Mouse (Mus musculus) liver, embryonic 11.5 days (tissue): Measurements from ENCODE around the gene Isl1. TPM values are rescaled to one million over a fixed set of nuclear protein-coding genes. Genes with fewer than 3 reads are reported as not detected.

ENCODE experiments used
- ATAC-seq: fragments of 200-750 bp; cut with Nextera tagmentation; replicated peaks from 2 replicates; pipeline ENCODE4 v1.8.0; 2017; ENCODE audit warnings: moderate number of reproducible peaks, mild to moderate bottlenecking, moderate TSS enrichment, moderate library complexity; ENCODE audit not compliant: low FRiP score
- DNase-seq: peaks from one replicate; pipeline ENCODE4 v3.0.0-alpha.2; 2017; ENCODE audit warnings: low spot score
- H3K27ac ChIP-seq: fragments of 300-500 bp; sonication (generic); 2 replicates; pipeline ENCODE4 v1.5.1; 2014; ENCODE audit warnings: mild to moderate bottlenecking, low read depth, low read length, control low read depth
- H3K27me3 ChIP-seq: fragments of 300-500 bp; sonication (generic); replicated peaks from 2 replicates; pipeline ENCODE4 v1.6.1; 2014; ENCODE audit warnings: low read length, mixed read lengths; ENCODE audit not compliant: control insufficient read depth, insufficient read depth
- H3K36me3 ChIP-seq: fragments of 300-500 bp; sonication (generic); 2 replicates; pipeline ENCODE4 v1.6.1; 2014; ENCODE audit warnings: mild to moderate bottlenecking, low read length, moderate library complexity, mixed read lengths; ENCODE audit not compliant: control insufficient read depth, insufficient read depth
- H3K4me1 ChIP-seq: fragments of 300-500 bp; sonication (generic); replicated peaks from 2 replicates; pipeline ENCODE4 v1.6.1; 2014; ENCODE audit warnings: low read length, mixed read lengths; ENCODE audit not compliant: control insufficient read depth, insufficient read depth
- H3K4me2 ChIP-seq: fragments of 300-500 bp; sonication (generic); 2 replicates; pipeline ENCODE4 v1.6.1; 2014; ENCODE audit warnings: mild to moderate bottlenecking, control low read depth, moderate library complexity
- H3K4me3 ChIP-seq: fragments of 300-500 bp; sonication (generic); 2 replicates; pipeline ENCODE4 v1.5.1; 2014; ENCODE audit warnings: low read depth, low read length, control low read depth
- H3K9ac ChIP-seq: fragments of 300-500 bp; sonication (generic); 2 replicates; pipeline ENCODE4 v1.6.1; 2014; ENCODE audit warnings: low read depth, low read length, control low read depth
- H3K9me3 ChIP-seq: fragments of 300-500 bp; sonication (generic); 2 replicates; pipeline ENCODE4 v1.6.1; 2016; ENCODE audit warnings: low read length, inconsistent platforms, mixed read lengths; ENCODE audit not compliant: control insufficient read depth
- WGBS: fragments of 180-500 bp; shearing (Covaris S2); extraction: QIAGEN DNeasy Blood & Tissue Kit; methylation state at CpG from one replicate; pipeline ENCODE4 v1.1.7; 2014; 5-methylcytosine and 5-hydroxymethylcytosine counted together
- polyA plus RNA-seq: library from polyadenylated mRNA; unstranded; fragments of >200 nt; fragmentation: Nextera tagmentation; extraction: Ambion mirVana; gene quantifications from 2 replicates; pipeline ENCODE4 v1.2.1, GENCODE M21; 2014

The Isl1 gene
- polyA plus RNA-seq, 1 experiment from 2014 or later, result 8.6 TPM

DNA sequence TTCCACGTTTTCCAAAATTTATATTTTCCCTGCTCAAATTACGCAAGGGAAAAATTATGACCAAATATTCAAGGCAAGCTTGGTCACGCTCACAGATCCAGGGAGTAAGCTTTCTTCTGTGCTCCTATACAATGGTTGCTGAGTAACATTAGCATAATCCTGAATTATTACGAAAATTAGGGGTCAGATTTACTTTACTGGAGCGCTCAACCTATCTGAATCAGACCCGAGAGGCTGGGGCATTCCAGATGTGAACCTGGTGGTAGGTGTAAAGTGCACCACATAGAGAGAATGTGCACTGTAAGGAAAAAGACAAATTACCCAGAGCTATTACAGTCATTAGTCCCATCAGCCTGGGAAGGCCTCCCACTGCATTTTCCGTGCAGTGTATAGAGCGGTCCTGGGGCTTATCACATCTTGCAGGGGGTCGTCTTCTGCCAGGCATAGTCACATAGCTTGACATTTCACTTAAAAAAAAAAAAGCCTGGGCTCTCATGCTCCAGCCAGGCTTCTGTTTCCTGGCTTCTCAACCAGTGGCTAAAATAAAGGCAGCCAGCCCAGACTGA lies 30.2 kb downstream of the Isl1 start:
- 54% methylated on average over 9 of the region's 9 CpGs for whole genome bisulfite sequencing
- Histone ChIP-seq H3K4me1 (no peaks in the 10 kb centered on the region), H3K27me3 (no peaks in the 10 kb centered on the region), H3K4me2 (no peak overlapping the region), H3K4me3 (no peak overlapping the region), H3K36me3 (no peaks in the 10 kb centered on the region), H3K9me3 (no peaks in the 10 kb centered on the region), H3K27ac (no peak overlapping the region), H3K9ac (no peak overlapping the region)
- DNase-seq (no peak), ATAC-seq (no peak)
